Mouse (Mus musculus): Measurements from ENCODE around the gene Junb. TPM values are rescaled to one million over a fixed set of nuclear protein-coding genes. Genes with fewer than 3 reads are reported as not detected.

Gene Junb
- 568 TPM for polyA plus RNA-seq (2017; shearing (Covaris generic))

GRCm38 (mm10) chr8:84978248-84978940 is at the start of gene Junb:
TSS of gene Junb (minus strand) at chr8:84978718.

GRCm38 (mm10) chr8:85026670-85027515 is 48.4 kb upstream of the Junb start, which contains the start of gene Trir:
TSS of gene Trir (plus strand) at chr8:85026823.

GRCm38 (mm10) chr8:85025098-85025932 is 46.8 kb upstream of the Junb start, which contains the start of gene Asna1:
TSS of gene Asna1 (minus strand) at chr8:85025281.

GRCm38 (mm10) chr8:85014431-85014830 is 35.9 kb upstream of the Junb start, which contains the start of gene Best2:
TSS of gene Best2 (minus strand) at chr8:85014531.

GRCm38 (mm10) chr8:84990349-84990748 is 11.8 kb upstream of the Junb start, which contains the start of gene Hook2:
TSS of gene Hook2 (plus strand) at chr8:84990603.

GRCm38 (mm10) chr8:84969241-84970134 is 9.0 kb downstream of the Junb start, which contains the start of the genes Gm49661, Prdx2 and Rnaseh2a:
TSS of gene Gm49661 (minus strand) at chr8:84969433.
TSS of gene Prdx2 (plus strand) at chr8:84969587.
TSS of gene Rnaseh2a (minus strand) at chr8:84969767.

GRCm38 (mm10) chr8:84946528-84947240 is 31.8 kb downstream of the Junb start, which contains the start of gene Rtbdn:
TSS of gene Rtbdn (plus strand) at chr8:84946991.

GRCm38 (mm10) chr8:84936962-84937546 is 41.5 kb downstream of the Junb start, which contains the start of gene Mast1:
TSS of gene Mast1 (minus strand) at chr8:84937359.

Other genes with a start within 250 kb of the Junb start
- gene Nfix, start 178.4 kb downstream of the Junb start, polyA plus RNA-seq (2017; shearing (Covaris generic)): 3.4 TPM
- gene Dand5, start 155.9 kb downstream of the Junb start, polyA plus RNA-seq (2017; shearing (Covaris generic)): 9.0 TPM
- gene Gadd45gip1, start 147.2 kb downstream of the Junb start, polyA plus RNA-seq (2017; shearing (Covaris generic)): 30.6 TPM
- gene Rad23a, start 138.1 kb downstream of the Junb start, polyA plus RNA-seq (2017; shearing (Covaris generic)): 211 TPM
- gene Calr, start 131.8 kb downstream of the Junb start, polyA plus RNA-seq (2017; shearing (Covaris generic)): 499 TPM
- 111 TPM for gene Farsa, start 121.7 kb downstream of the Junb start, polyA plus RNA-seq (2017; shearing (Covaris generic))
- gene Syce2, start 106.6 kb downstream of the Junb start, polyA plus RNA-seq (2017; shearing (Covaris generic)): 8.3 TPM
- 37.3 TPM for gene Gcdh, start 84.8 kb downstream of the Junb start, polyA plus RNA-seq (2017; shearing (Covaris generic))
- 0.32 TPM for gene Klf1, start 76.8 kb downstream of the Junb start, polyA plus RNA-seq (2017; shearing (Covaris generic))
- 21.8 TPM for gene Dnase2a, start 70.2 kb downstream of the Junb start, polyA plus RNA-seq (2017; shearing (Covaris generic))
- gene Mast1, start 41.4 kb downstream of the Junb start, polyA plus RNA-seq (2017; shearing (Covaris generic)): 1.5 TPM
- 0.24 TPM for gene Rtbdn, start 31.7 kb downstream of the Junb start, polyA plus RNA-seq (2017; shearing (Covaris generic))
- not detected for gene Gm49661, start 9.3 kb downstream of the Junb start, polyA plus RNA-seq (2017; shearing (Covaris generic))
- 247 TPM for gene Prdx2, start 9.1 kb downstream of the Junb start, polyA plus RNA-seq (2017; shearing (Covaris generic))
- 101 TPM for gene Rnaseh2a, start 9.0 kb downstream of the Junb start, polyA plus RNA-seq (2017; shearing (Covaris generic))
- gene Hook2, start 11.9 kb upstream of the Junb start, polyA plus RNA-seq (2017; shearing (Covaris generic)): 10.4 TPM
- gene Best2, start 35.8 kb upstream of the Junb start, polyA plus RNA-seq (2017; shearing (Covaris generic)): not detected
- 40.2 TPM for gene Asna1, start 46.6 kb upstream of the Junb start, polyA plus RNA-seq (2017; shearing (Covaris generic))
- 202 TPM for gene Trir, start 48.1 kb upstream of the Junb start, polyA plus RNA-seq (2017; shearing (Covaris generic))
- 49.4 TPM for gene Tnpo2, start 58.2 kb upstream of the Junb start, polyA plus RNA-seq (2017; shearing (Covaris generic))
- gene Fbxw9, start 81.3 kb upstream of the Junb start, polyA plus RNA-seq (2017; shearing (Covaris generic)): 9.1 TPM
- gene Gm5741, start 89.3 kb upstream of the Junb start, polyA plus RNA-seq (2017; shearing (Covaris generic)): 2.4 TPM
- gene Dhps, start 93.0 kb upstream of the Junb start, polyA plus RNA-seq (2017; shearing (Covaris generic)): 82.7 TPM
- 178 TPM for gene Wdr83os, start 102.0 kb upstream of the Junb start, polyA plus RNA-seq (2017; shearing (Covaris generic))
- 40.6 TPM for gene Wdr83, start 102.6 kb upstream of the Junb start, polyA plus RNA-seq (2017; shearing (Covaris generic))
- 177 TPM for gene Man2b1, start 104.6 kb upstream of the Junb start, polyA plus RNA-seq (2017; shearing (Covaris generic))
- gene Zfp791, start 144.4 kb upstream of the Junb start, polyA plus RNA-seq (2017; shearing (Covaris generic)): not detected
- gene Cks1brt, start 173.2 kb upstream of the Junb start, polyA plus RNA-seq (2017; shearing (Covaris generic)): not detected
- gene Olfr371, start 247.3 kb upstream of the Junb start, polyA plus RNA-seq (2017; shearing (Covaris generic)): not detected